Mouse (Mus musculus): ENCODE measurements around the gene Egfr. TPM values are rescaled to one million over a fixed set of nuclear protein-coding genes. Genes with fewer than 3 reads are reported as not detected.
A peak's percentile ranks its signal among the peaks of the same experiment; 100 is the strongest.

Egfr gene
- total and polyA plus RNA-seq, 2 experiments from 2014 or later, result 6.6 to 15.3 TPM

GRCm38 (mm10) chr11:16829468-16829867 lies 77.5 kb downstream of the Egfr start:
- no peak overlapping the region for H3K9ac ChIP-seq
- H3K27ac ChIP-seq (ENCODE audit: low read depth, low read length), result no peak overlapping the region
- H3K27me3 ChIP-seq (ENCODE audit: insufficient read depth, low read length), result no peaks in the 10 kb centered on the region
- no peaks in the 10 kb centered on the region for H3K36me3 ChIP-seq (ENCODE audit: insufficient read depth)
- no peaks in the 10 kb centered on the region for H3K9me3 ChIP-seq (ENCODE audit: low read length)
- ATAC-seq, result no peak
- no peak for TF ChIP-seq CTCF (IDR thresholded peaks at IDR 0.05; ENCODE audit: low read depth)
- no peaks in the 10 kb centered on the region for H3K4me1 ChIP-seq (ENCODE audit: insufficient read depth)
- no peak for DNase-seq
- WGBS, result 81% methylated on average over 3 of the region's 3 CpGs
- H3K4me2 ChIP-seq (ENCODE audit: low read depth), result no peak overlapping the region
- H3K4me3 ChIP-seq (ENCODE audit: low read depth, low read length), result no peak overlapping the region

- TF ChIP-seq CTCF (IDR thresholded peaks at IDR 0.05; ENCODE audit: low read depth), result no peak
- WGBS, result 55% methylated on average over 8 of the region's 8 CpGs
- H3K9ac ChIP-seq, result no peak overlapping the region
- DNase-seq (no peak), ATAC-seq (no peak)
- H3K4me1 ChIP-seq (ENCODE audit: insufficient read depth), result no peaks in the 10 kb centered on the region
- no peaks in the 10 kb centered on the region for H3K36me3 ChIP-seq (ENCODE audit: insufficient read depth)
- no peak overlapping the region for H3K4me3 ChIP-seq (ENCODE audit: low read depth, low read length)
- H3K9me3 ChIP-seq (ENCODE audit: low read length), result no peaks in the 10 kb centered on the region
- no peak overlapping the region for H3K4me2 ChIP-seq (ENCODE audit: low read depth)
- no peak overlapping the region for H3K27ac ChIP-seq (ENCODE audit: low read depth, low read length)
- no peaks in the 10 kb centered on the region for H3K27me3 ChIP-seq (ENCODE audit: insufficient read depth, low read length)
Observed at GRCm38 (mm10) chr11:16830531-16831227, 78.7 kb downstream of the Egfr start.

- DNase-seq (peak; percentile 72), ATAC-seq (peak; percentile 96)
- Histone ChIP-seq H3K4me2 (ENCODE audit: low read depth) (no peak overlapping the region), H3K4me1 (ENCODE audit: insufficient read depth) (no peaks in the 10 kb centered on the region), H3K4me3 (ENCODE audit: low read depth, low read length) (no peak overlapping the region), H3K27ac (ENCODE audit: low read depth, low read length) (peak overlapping the region; percentile 76), H3K36me3 (ENCODE audit: insufficient read depth) (no peaks in the 10 kb centered on the region), H3K27me3 (ENCODE audit: insufficient read depth, low read length) (no peaks in the 10 kb centered on the region), H3K9ac (no peak overlapping the region), H3K9me3 (ENCODE audit: low read length) (no peaks in the 10 kb centered on the region)
- TF ChIP-seq CTCF (IDR thresholded peaks at IDR 0.05; ENCODE audit: low read depth), result no peak
- WGBS, result 39% methylated on average over 5 of the region's 5 CpGs
Observed at GRCm38 (mm10) chr11:16831974-16832464, 80.0 kb downstream of the Egfr start.

- Histone ChIP-seq H3K9me3 (ENCODE audit: low read length) (no peaks in the 10 kb centered on the region), H3K4me1 (ENCODE audit: insufficient read depth) (no peaks in the 10 kb centered on the region), H3K36me3 (ENCODE audit: insufficient read depth) (no peaks in the 10 kb centered on the region), H3K27me3 (ENCODE audit: insufficient read depth, low read length) (no peaks in the 10 kb centered on the region), H3K4me3 (ENCODE audit: low read depth, low read length) (no peak overlapping the region), H3K4me2 (ENCODE audit: low read depth) (no peak overlapping the region), H3K27ac (ENCODE audit: low read depth, low read length) (no peak overlapping the region), H3K9ac (no peak overlapping the region)
- ATAC-seq, result no peak
- 91% methylated on average over 3 of the region's 3 CpGs for WGBS
- TF ChIP-seq CTCF (IDR thresholded peaks at IDR 0.05; ENCODE audit: low read depth), result no peak
- DNase-seq, result no peak
Observed at GRCm38 (mm10) chr11:16838772-16839171, 86.8 kb downstream of the Egfr start.

- ATAC-seq (no peak), DNase-seq (no peak)
- Histone ChIP-seq H3K9ac (no peak overlapping the region), H3K27ac (ENCODE audit: low read depth, low read length) (no peak overlapping the region), H3K4me3 (ENCODE audit: low read depth, low read length) (no peak overlapping the region), H3K27me3 (ENCODE audit: insufficient read depth, low read length) (no peaks in the 10 kb centered on the region), H3K4me2 (ENCODE audit: low read depth) (no peak overlapping the region), H3K36me3 (ENCODE audit: insufficient read depth) (no peaks in the 10 kb centered on the region), H3K4me1 (ENCODE audit: insufficient read depth) (no peaks in the 10 kb centered on the region), H3K9me3 (ENCODE audit: low read length) (no peaks in the 10 kb centered on the region)
- 77% methylated on average over 3 of the region's 3 CpGs for WGBS
- no peak for TF ChIP-seq CTCF (IDR thresholded peaks at IDR 0.05; ENCODE audit: low read depth)
Observed at GRCm38 (mm10) chr11:16842924-16843323, 90.9 kb downstream of the Egfr start.

- no peaks in the 10 kb centered on the region for H3K36me3 ChIP-seq (ENCODE audit: insufficient read depth)
- H3K9me3 ChIP-seq (ENCODE audit: low read length), result no peaks in the 10 kb centered on the region
- no peak overlapping the region for H3K4me2 ChIP-seq (ENCODE audit: low read depth)
- TF ChIP-seq CTCF (IDR thresholded peaks at IDR 0.05; ENCODE audit: low read depth), result no peak
- H3K27ac ChIP-seq (ENCODE audit: low read depth, low read length), result no peak overlapping the region
- no peak for DNase-seq
- no peaks in the 10 kb centered on the region for H3K27me3 ChIP-seq (ENCODE audit: insufficient read depth, low read length)
- no peak overlapping the region for H3K4me3 ChIP-seq (ENCODE audit: low read depth, low read length)
- ATAC-seq, result no peak
- H3K4me1 ChIP-seq (ENCODE audit: insufficient read depth), result no peaks in the 10 kb centered on the region
- H3K9ac ChIP-seq, result no peak overlapping the region
- 76% methylated on average over 12 of the region's 12 CpGs for WGBS
Observed at GRCm38 (mm10) chr11:16843889-16844568, 92.0 kb downstream of the Egfr start.

- Histone ChIP-seq H3K9me3 (ENCODE audit: low read length) (no peaks in the 10 kb centered on the region), H3K4me3 (ENCODE audit: low read depth, low read length) (no peak overlapping the region), H3K4me2 (ENCODE audit: low read depth) (no peak overlapping the region), H3K4me1 (ENCODE audit: insufficient read depth) (no peaks in the 10 kb centered on the region), H3K27ac (ENCODE audit: low read depth, low read length) (no peak overlapping the region), H3K27me3 (ENCODE audit: insufficient read depth, low read length) (no peaks in the 10 kb centered on the region), H3K9ac (no peak overlapping the region), H3K36me3 (ENCODE audit: insufficient read depth) (no peaks in the 10 kb centered on the region)
- TF ChIP-seq CTCF (IDR thresholded peaks at IDR 0.05; ENCODE audit: low read depth), result no peak
- 45% methylated on average over 6 of the region's 6 CpGs for WGBS
- ATAC-seq (no peak), DNase-seq (no peak)
Observed at GRCm38 (mm10) chr11:16848881-16849280, 96.9 kb downstream of the Egfr start.
